Mouse (Mus musculus): ENCODE measurements around the gene Cldn4. TPM values are rescaled to one million over a fixed set of nuclear protein-coding genes. Genes with fewer than 3 reads are reported as not detected.

Gene Cldn4
- polyA plus RNA-seq, 1 experiment = 0.44 TPM

DNA sequence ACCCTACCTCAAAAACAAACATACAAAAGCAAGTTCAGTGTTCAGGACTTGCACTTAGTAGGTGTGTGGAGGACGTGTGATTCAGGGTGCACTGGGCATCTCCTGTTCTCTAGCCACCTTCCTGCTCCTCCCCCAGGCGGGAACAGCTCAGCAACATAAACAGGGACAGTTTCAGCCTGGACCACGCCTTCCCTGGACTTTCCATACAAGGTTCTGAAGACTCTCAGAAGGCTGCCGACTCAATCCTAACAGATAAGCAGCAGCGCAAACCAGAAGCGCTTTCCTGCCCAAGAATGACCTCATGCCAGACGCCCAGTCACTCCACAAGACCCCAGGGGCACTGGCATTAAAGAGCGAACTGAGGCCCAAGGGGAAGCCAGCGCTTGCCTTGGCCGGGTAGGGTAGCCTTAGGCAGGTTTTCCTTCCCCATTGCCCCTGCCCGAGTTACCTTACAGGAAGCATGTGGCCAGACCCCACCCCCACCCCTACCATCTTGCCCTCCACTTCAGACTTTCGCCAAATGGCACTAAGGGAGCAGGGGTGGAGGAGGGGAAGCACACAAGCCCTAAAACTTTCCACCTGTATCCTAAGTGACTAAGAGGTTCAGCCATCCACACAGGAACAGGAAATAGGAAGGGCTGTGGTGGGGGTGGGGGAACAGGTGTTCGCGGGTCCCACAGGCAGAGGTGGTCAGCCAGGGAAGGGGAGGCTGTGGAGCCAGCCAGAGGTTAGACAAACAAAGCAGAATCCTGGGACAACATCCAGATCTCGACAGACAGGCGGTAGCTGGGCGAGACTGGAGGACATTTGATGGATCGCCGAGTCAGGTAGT lies 4.5 kb upstream of the Cldn4 start:
- no peak overlapping the region for H3K27ac ChIP-seq (ENCODE audit: insufficient read depth, low read length)

DNA sequence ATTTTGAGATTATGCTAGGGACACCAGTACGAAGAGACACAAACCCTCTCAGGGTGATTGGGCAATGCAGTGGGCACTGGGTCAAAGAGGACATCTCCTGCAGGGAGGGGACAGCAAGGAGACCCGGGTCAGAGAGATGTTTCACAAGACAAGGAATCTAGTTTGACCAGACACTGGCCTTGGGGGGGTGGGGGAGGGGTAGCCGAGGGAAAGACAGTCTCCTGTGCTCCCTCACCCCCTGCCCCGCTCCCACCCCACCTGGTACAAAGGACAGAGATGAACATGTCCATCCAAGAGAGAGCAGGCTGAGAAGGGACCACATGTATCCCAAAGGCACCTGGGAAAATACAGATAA lies 1.3 kb upstream of the Cldn4 start:
- DNase-seq (ENCODE audit: low read depth in 1 of 2, low spot score in 2 of 2) = no peak
- Histone ChIP-seq H3K27me3 (ENCODE audit: control insufficient read depth, insufficient read depth, low read length) (no peaks in the 10 kb centered on the region), H3K27ac (ENCODE audit: insufficient read depth, low read length) (no peak overlapping the region), H3K4me1 (ENCODE audit: control insufficient read depth, insufficient read depth, insufficient read length) (peaks cover 4% of the 10 kb centered on the region; the same call in 1 of the 2 replicates), H3K36me3 (ENCODE audit: control insufficient read depth, insufficient read depth, low read length) (no peaks in the 10 kb centered on the region), H3K4me3 (ENCODE audit: extremely low read depth, insufficient read depth, insufficient read length) (no peak overlapping the region)
- 66% methylated on average over 4 of the region's 4 CpGs for WGBS
- no peak for TF ChIP-seq POLR2A (IDR thresholded peaks at IDR 0.05; ENCODE audit: low read depth, low read length)

More for the DNA sequence above, 4.5 kb upstream of the Cldn4 start:
- peaks cover 4% of the 10 kb centered on the region; the same call in 1 of the 2 replicates for H3K4me1 ChIP-seq (ENCODE audit: control insufficient read depth, insufficient read depth, insufficient read length)
- DNase-seq (ENCODE audit: low read depth in 1 of 2, low spot score in 2 of 2) = no peak
- H3K4me3 ChIP-seq (ENCODE audit: extremely low read depth, insufficient read depth, insufficient read length) = no peak overlapping the region
- no peaks in the 10 kb centered on the region for H3K27me3 ChIP-seq (ENCODE audit: control insufficient read depth, insufficient read depth, low read length)
- WGBS = 9% methylated on average over 19 of the region's 19 CpGs
- TF ChIP-seq CTCF (IDR thresholded peaks at IDR 0.05; ENCODE audit: extremely low read depth, insufficient read depth, insufficient read length, insufficient replicate concordance) (no peak), POLR2A (IDR thresholded peaks at IDR 0.05; ENCODE audit: low read depth, low read length) (no peak)
- no peaks in the 10 kb centered on the region for H3K36me3 ChIP-seq (ENCODE audit: control insufficient read depth, insufficient read depth, low read length)

GRCm38 (mm10) chr5:134947420-134948084 lies 818 bp upstream of the Cldn4 start:
- no peaks in the 10 kb centered on the region for H3K36me3 ChIP-seq (ENCODE audit: control insufficient read depth, insufficient read depth, low read length)
- WGBS = 43% methylated on average over 5 of the region's 5 CpGs
- no peak overlapping the region for H3K4me3 ChIP-seq (ENCODE audit: extremely low read depth, insufficient read depth, insufficient read length)
- no peaks in the 10 kb centered on the region for H3K27me3 ChIP-seq (ENCODE audit: control insufficient read depth, insufficient read depth, low read length)
- no peak for TF ChIP-seq POLR2A (IDR thresholded peaks at IDR 0.05; ENCODE audit: low read depth, low read length)
- no peak for TF ChIP-seq CTCF (IDR thresholded peaks at IDR 0.05; ENCODE audit: extremely low read depth, insufficient read depth, insufficient read length, insufficient replicate concordance)
- no peak overlapping the region for H3K27ac ChIP-seq (ENCODE audit: insufficient read depth, low read length)
- H3K4me1 ChIP-seq (ENCODE audit: control insufficient read depth, insufficient read depth, insufficient read length) = peaks cover 4% of the 10 kb centered on the region; the same call in 1 of the 2 replicates
- no peak for DNase-seq (ENCODE audit: low read depth in 1 of 2, low spot score in 2 of 2)

- TF ChIP-seq POLR2A (IDR thresholded peaks at IDR 0.05; ENCODE audit: low read depth, low read length) (no peak), CTCF (IDR thresholded peaks at IDR 0.05; ENCODE audit: extremely low read depth, insufficient read depth, insufficient read length, insufficient replicate concordance) (no peak)
- WGBS = 79% methylated on average over 43 of the region's 43 CpGs
- H3K27me3 ChIP-seq (ENCODE audit: control insufficient read depth, insufficient read depth, low read length) = no peaks in the 10 kb centered on the region
- H3K27ac ChIP-seq (ENCODE audit: insufficient read depth, low read length) = no peak overlapping the region
- peaks cover under 1% of the 10 kb centered on the region; the same call in 1 of the 2 replicates for H3K4me1 ChIP-seq (ENCODE audit: control insufficient read depth, insufficient read depth, insufficient read length)
- no peak overlapping the region for H3K4me3 ChIP-seq (ENCODE audit: extremely low read depth, insufficient read depth, insufficient read length)
- no peak for DNase-seq (ENCODE audit: low read depth in 1 of 2, low spot score in 2 of 2)
- no peaks in the 10 kb centered on the region for H3K36me3 ChIP-seq (ENCODE audit: control insufficient read depth, insufficient read depth, low read length)
Measured at GRCm38 (mm10) chr5:134946063-134946856, 474 bp downstream of the Cldn4 start.

DNA sequence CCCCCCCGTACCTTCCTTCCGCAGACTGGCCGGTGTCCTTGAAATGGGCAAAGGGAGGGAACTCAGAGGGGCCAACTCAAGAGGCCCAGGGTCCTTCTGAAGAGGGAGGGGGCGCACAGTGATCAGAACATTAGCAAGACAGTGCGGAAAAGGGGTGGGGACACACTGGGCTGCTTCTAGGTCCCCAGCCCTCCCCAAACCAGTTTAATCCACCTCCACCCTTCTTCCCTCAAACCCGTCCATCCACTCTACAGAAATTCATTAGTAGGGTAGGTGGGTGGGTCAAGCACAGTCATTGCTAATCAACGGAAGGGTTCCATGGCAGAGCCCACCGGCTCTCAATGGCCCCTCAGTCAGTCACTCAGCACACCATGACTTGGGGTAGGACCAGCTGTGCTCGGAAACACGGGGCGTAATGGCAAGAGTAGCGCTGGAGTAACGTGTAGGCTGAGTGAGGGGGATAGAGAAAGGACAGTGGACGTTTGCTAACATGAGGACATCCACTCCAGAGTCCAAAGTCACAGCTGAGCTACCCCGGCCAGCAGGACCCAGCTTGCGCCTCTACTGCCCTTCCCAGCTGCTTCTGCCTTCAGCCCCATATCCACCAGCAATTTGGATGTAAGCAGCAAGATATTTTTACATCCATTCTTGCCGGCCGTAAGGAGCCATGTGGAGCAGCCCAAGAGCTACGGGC lies 1.3 kb downstream of the Cldn4 start:
- Histone ChIP-seq H3K27me3 (ENCODE audit: control insufficient read depth, insufficient read depth, low read length) (no peaks in the 10 kb centered on the region), H3K36me3 (ENCODE audit: control insufficient read depth, insufficient read depth, low read length) (no peaks in the 10 kb centered on the region), H3K27ac (ENCODE audit: insufficient read depth, low read length) (no peak overlapping the region), H3K4me1 (ENCODE audit: control insufficient read depth, insufficient read depth, insufficient read length) (no peaks in the 10 kb centered on the region; the same call in 1 of the 2 replicates), H3K4me3 (ENCODE audit: extremely low read depth, insufficient read depth, insufficient read length) (no peak overlapping the region)
- no peak for DNase-seq (ENCODE audit: low read depth in 1 of 2, low spot score in 2 of 2)
- 76% methylated on average over 19 of the region's 19 CpGs for WGBS
- TF ChIP-seq CTCF (IDR thresholded peaks at IDR 0.05; ENCODE audit: extremely low read depth, insufficient read depth, insufficient read length, insufficient replicate concordance) = no peak
- TF ChIP-seq POLR2A (IDR thresholded peaks at IDR 0.05; ENCODE audit: low read depth, low read length) = no peak

- no peak overlapping the region for H3K4me3 ChIP-seq (ENCODE audit: extremely low read depth, insufficient read depth, insufficient read length)
- H3K27me3 ChIP-seq (ENCODE audit: control insufficient read depth, insufficient read depth, low read length) = no peaks in the 10 kb centered on the region
- no peak for TF ChIP-seq POLR2A (IDR thresholded peaks at IDR 0.05; ENCODE audit: low read depth, low read length)
- no peaks in the 10 kb centered on the region for H3K36me3 ChIP-seq (ENCODE audit: control insufficient read depth, insufficient read depth, low read length)
- WGBS = 68% methylated on average over 5 of the region's 5 CpGs
- no peaks in the 10 kb centered on the region; the same call in 1 of the 2 replicates for H3K4me1 ChIP-seq (ENCODE audit: control insufficient read depth, insufficient read depth, insufficient read length)
- no peak overlapping the region for H3K27ac ChIP-seq (ENCODE audit: insufficient read depth, low read length)
- no peak for DNase-seq (ENCODE audit: low read depth in 1 of 2, low spot score in 2 of 2)
Measured at GRCm38 (mm10) chr5:134944179-134944578, 2.6 kb downstream of the Cldn4 start.
